Mouse (Mus musculus) neutrophil, adult 5-6 weeks (primary cell): ENCODE results near the gene Slc2a1. TPM values are rescaled to one million over a fixed set of nuclear protein-coding genes. Genes with fewer than 3 reads are reported as not detected.

ENCODE experiments used
- ATAC-seq: fragments of 151-379, 151-347 bp; 2 replicates; pipeline ENCODE4 v1.8.0; 2017; ENCODE audit warnings: mild to moderate bottlenecking, moderate TSS enrichment; ENCODE audit not compliant: insufficient number of reproducible peaks, poor library complexity, low FRiP score, severe bottlenecking; ENCODE audit errors: extremely low read depth
- total RNA-seq: library from RNA; stranded (forward); fragments of 200-1000 nt; gene quantifications from 2 replicates; pipeline ENCODE4 v1.2.3, GENCODE M21; 2017

The Slc2a1 gene
- total RNA-seq, 1 experiment from 2014 or later, result 70.1 TPM

DNA sequence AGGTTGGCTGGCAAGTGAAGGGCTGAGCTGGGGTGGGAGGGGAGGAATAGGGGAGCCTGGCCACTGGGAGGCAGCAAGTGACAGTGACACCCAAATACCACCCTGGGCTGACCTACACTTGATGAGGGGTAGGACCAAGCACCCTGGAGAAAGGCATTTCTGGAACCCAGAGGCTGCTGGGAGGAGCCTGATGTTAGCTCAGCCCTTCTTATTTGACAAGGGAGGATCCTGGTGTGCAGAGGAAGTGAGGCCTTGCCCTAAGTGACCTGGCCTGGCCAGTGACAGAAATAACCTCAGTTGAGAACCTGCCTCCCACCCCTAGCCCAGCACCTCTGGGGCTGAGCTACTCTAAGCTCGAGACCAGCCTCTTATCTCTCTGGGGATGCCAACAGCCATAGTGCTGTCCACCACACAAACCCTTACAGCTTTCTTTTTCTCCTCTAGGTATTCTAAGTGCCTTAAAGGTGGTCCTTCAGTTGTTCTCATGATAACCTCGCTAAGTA, 16.3 kb downstream of the Slc2a1 start:
- peak; percentile 31 for ATAC-seq

GRCm38 (mm10) chr4:119125577-119126270, 17.2 kb downstream of the Slc2a1 start:
- ATAC-seq, result peak; percentile 24; the same call in 1 of the 2 replicates

DNA sequence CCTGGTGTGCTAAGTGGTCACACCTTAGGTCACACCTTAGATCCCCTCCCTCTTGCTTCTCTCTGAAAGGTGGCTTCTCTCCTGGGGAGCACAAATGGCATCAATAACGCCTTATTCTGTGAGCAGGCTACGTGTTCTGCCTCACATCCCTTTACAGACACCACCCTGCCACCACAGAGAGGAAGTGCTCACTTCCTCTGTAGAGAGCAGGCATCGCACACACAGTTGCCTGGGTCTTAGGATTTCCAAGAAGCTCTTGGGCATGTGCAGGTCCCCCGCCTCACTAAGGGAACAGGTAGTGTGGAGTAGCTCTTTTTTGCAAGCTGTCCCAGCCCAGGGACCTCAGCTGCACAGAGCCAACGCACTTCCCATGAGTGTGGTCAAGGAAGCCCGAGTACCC, 18.7 kb downstream of the Slc2a1 start:
- ATAC-seq, result peak; percentile 78

DNA sequence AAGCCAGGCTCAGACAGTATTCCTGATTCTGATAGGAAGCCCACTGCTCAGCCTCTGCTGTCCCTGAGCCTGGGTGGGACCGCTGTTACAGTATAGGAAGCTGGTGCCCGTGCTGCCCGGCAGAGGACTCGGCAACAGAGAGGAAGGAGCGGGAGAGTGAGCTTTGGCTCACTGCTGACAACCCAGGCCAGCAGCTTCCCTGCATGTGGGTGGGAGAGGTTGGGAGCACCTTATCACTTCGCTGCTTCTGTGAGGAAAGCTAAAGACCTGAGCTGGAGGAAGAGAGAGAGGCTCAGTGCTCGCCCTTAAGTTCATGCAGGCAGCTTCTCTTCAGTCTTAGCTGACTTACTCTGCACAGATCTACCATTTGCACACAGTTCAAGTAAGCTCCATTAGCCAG, 20.0 kb downstream of the Slc2a1 start:
- no peak for ATAC-seq

DNA sequence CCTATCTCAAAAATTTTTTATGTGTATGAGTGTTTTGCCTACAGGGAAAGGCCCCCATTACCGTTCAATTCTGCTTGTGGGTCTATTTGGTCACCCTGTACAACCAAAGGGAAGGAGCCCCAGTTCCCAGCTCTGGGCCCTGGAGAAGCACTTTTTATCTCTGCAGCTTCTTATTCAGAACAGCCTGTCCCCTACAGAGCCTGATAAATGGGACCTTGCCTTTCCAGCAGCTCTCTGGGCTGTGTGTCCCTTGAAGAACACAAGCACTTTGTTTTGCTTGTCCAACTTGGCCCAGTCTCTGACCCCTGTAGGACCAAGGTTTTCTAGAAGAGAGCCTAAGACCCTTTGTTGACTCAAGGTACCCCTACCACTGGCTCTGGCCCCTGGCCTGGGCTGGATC, 20.6 kb downstream of the Slc2a1 start:
- no peak for ATAC-seq

- ATAC-seq, result peak; percentile 39
These were observed 22.8 kb downstream of the Slc2a1 start for GRCm38 (mm10) chr4:119131189-119131910.

GRCm38 (mm10) chr4:119133306-119133705, 24.8 kb downstream of the Slc2a1 start:
- ATAC-seq, result no peak

GRCm38 (mm10) chr4:119133860-119134259, 25.3 kb downstream of the Slc2a1 start:
- ATAC-seq, result no peak

DNA sequence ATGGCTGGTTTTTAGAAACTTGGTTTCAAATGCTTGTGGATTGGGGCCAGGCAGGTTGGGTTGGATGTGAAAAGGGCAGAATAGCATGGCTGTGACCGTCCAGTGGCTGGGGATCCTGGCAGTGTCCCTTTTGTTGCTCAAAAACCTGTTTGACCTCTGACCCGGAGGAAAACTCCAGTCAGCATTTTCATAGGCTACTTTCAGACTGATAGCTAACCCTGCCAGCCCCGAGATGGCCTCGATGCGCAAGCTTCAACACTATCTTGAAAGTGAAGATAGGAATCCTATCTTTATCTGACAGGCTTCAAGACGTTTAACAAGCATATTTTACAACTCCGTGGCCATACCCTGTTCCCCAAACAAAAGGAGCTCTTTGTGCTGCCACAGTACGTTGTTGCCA, 28.8 kb downstream of the Slc2a1 start:
- no peak for ATAC-seq

DNA sequence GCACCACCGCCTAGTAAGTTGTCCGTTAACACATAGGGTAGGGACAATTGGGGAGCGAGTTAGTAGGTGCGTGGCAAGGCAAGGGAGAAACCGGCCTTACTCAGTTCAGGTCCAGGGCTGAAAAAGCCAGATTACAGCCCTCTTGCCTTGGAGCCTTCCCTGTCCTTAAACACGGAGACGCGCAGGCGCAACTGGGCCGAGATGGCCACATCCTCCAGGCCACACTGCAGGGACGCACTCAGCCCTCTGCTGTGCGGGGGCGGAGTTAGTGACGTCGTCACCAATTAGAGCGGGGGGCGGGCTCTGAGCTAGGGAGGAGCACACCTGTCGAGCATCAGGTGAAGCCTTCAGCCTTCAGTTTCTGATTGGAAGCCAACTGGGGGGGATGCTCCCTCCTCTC, 29.7 kb downstream of the Slc2a1 start:
- no peak for ATAC-seq

DNA sequence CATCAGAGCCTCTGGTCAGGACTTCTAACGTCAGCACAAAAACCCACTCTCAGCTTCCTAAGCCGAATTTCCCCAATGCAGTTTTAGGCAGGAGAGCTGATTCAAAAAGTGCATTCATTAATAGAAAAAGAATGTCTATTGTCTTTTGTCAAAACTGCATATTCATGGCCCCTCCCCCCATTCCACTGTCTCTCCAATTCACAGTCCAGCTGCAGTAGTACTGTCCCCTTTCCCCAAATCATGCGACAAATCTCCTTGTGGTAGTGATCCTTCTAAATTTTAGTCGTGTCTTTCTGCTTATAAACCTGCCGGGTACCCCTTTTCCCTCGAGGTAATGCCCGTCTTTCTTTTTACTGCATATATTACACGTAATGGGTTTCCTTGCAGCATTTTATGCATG, 30.3 kb downstream of the Slc2a1 start:
- ATAC-seq, result no peak

- peak; percentile 74 for ATAC-seq
These were observed 31.6 kb downstream of the Slc2a1 start for GRCm38 (mm10) chr4:119140126-119140525.

DNA sequence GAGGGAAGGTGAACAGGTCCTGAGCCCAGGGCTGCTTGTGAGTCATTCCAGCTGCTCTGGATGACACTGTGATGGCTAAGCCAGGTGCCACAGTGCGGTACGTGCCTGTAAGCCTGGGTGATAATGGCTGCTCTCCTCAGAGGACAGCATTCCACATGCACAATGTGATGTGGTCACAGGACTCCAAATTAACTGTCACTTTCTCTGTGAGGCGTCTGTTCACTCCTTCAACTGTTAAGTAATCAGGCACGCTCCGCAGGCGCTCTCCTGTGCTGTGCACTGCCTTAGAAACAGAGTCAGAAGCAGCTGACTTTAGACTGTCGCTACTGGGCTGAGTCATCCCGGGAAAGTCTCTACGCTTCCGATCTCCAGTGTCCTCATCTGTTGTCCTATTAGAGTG, 32.7 kb downstream of the Slc2a1 start:
- ATAC-seq, result no peak

GRCm38 (mm10) chr4:119142230-119142871, 33.8 kb downstream of the Slc2a1 start:
- peak; percentile 38; the same call in 1 of the 2 replicates for ATAC-seq

DNA sequence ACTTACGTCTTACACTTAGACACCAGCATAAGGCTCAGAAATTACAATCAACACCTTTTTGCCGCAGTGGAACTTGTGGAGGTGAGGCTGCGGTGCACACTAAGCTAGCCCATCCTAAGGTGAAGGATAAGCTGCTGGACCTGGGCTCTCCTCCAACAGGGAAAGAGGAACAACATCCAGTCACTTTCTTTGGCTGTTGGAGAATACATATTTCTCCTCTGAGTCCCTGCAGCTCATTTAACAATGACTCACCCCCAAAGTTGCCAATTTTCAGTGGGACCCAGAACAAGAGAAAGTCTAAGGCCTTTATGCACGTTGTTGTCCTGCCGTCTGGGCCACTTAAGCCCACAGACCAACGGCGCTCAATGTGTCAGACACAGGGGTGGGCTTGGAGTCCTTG, 38.3 kb downstream of the Slc2a1 start:
- ATAC-seq, result no peak

DNA sequence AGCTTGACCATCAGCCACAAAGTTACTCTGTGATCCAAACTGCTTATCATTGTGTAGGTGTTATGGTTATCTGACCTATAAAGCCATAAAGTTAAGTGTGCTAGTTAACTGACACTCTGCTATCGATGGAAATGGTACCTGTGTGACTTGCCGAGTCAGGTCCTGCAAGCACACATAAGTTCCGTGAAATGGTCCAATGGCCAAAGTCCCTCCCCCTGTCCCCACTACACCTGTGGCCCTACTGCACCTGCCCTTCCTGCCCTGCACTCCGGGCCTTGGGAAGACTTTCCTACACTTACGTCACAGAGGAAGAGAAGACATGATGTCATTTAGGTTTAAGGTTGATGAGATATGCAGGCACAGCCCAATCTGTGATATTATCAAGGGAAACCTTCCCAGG, 38.8 kb downstream of the Slc2a1 start:
- no peak for ATAC-seq

DNA sequence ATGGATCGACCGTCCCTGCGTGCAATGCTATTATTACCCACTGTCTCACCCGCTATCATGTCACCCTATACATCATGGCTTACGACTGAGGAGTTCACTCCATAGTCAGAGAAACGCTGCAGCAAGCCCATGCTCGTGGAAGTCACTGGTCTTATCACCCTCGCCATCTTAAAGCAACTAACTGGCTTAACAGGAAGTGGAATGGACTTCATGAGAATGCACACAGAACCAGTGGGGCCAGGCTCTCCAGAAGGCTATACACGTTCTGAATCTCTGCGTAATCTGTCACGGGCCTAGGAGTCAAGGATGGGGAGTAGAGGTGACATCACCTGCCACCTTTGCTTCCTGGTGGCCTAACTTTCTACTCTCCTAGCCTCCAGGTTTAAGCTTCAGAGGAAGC, 40.2 kb downstream of the Slc2a1 start:
- ATAC-seq, result no peak

GRCm38 (mm10) chr4:119157186-119157585, 48.7 kb downstream of the Slc2a1 start:
- ATAC-seq, result peak; percentile 51; the same call in 1 of the 2 replicates

GRCm38 (mm10) chr4:119157891-119158290, 49.4 kb downstream of the Slc2a1 start:
- ATAC-seq, result no peak

DNA sequence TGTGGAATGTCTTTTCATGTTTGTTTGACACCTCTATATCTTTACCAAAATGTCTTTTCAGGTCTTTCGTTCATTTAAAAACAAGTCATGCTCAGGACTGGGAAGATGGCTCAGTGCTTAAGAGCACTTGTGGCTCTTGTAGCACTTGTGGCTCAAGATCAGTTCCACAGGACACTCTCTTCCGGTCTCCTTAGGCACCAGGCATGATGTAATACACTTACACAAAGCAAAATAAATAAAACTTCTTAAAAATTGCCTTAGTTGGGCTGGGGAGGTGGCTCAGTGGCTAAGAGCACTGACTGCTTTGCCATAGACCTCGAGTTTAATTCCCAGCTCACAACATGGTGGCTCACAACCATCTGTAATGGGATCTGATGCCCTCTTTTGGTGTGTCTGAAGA, 52.8 kb downstream of the Slc2a1 start:
- no peak for ATAC-seq
